Mouse (Mus musculus) layer of hippocampus, postnatal 14 days (tissue): Measurements from ENCODE around the gene Ctdspl. TPM values are rescaled to one million over a fixed set of nuclear protein-coding genes. Genes with fewer than 3 reads are reported as not detected.

ENCODE experiments used
- DNase-seq, 2 experiments: peaks; one replicate each; pipeline ENCODE4 v3.0.0; 2021 to 2022; ENCODE audit warnings: low spot score in 2 of 2, mixed read lengths in 1 of 2
- microRNA-seq, 2 experiments: library from miRNA; unstranded; fragments of <30 nt; microRNA quantifications; one replicate each; pipeline ENCODE4 v1.2.0; 2021
- total RNA-seq, 2 experiments: library from RNA; stranded (reverse); gene quantifications; 2 replicates each; pipeline ENCODE4 v1.2.3; 2021

Gene Ctdspl
- total RNA-seq, 2 experiments from 2014 or later = 19.7 to 20.4 TPM

DNA sequence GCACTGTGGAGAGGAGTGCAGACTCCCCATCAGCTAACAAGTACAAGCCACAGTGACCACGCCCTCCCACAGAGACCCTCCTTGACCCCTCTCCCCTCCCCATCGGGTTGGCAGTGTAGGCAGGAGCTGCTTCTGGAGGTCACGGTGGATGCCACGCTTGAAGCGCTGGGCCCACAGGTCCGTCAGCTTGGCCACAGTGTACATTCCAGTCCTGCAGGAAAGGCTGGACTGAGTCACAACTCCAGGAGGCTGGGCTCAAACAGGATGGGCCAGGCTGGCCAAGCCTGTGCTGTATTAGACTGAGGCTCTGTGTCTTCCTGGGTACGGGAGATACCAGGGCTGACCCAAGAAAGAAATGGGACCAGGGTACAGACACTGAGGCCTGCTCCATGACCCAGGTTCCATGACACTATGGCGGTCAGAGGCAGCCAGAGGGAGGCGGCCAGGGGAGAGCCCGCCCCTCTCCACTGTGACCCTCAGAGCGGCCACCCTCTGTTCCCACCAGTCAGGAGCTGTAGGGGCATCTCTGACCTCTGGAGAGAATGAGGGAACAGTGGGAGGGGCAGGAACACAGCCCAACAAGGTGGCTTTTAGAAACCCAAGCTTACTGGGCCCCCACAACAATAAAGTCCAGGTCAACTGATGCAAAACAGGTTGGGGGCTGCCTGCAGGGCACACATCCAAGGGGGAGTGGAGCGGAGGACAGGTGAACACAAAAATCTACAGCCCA lies 165.5 kb downstream of the Ctdspl start:
- no peak for DNase-seq

DNA sequence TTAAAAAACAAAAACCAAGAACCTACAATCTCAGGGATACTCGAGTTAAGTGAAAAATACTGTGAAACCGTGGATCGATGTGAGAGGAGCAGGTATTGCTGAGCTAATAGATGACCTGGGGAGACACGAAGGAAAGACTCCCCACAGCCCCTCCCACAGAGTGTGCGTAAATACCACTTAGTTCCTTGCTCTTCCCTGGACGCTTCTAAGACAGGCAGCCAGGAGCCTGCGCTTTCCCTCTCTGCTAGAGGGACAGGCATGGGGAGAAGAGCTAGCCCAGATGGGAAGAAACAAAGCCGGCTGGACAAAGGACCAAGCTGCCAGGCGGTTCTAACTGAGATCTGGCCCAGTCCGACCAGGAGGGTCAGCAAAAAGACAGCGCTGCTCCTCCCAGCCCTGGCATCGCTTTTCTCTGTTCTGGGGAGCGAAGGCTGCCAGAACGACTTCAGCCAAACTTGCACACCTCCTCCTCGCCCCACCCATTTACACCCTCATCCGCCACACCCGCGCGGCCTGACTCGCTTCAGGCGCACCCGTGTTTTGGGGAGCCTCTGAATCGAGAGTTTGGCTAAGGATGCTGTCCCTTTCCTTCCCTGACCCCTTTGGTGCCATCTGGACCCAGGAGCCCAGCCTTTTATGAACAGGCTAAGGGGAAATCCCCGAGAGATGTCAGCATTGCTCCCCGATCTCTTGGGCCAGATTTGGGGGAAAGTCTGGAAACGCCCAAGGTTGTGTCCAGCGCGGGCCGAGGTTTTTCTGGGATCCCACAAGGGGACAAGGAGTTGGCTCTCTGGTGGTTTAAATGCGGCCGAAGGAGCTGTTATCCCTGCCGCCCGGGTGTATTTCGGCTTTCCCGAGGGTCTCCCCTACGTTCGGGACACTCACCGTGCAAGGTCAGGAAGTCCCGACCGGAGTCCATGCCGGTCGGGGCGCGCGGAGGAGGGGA lies 166.5 kb downstream of the Ctdspl start:
- no peak for DNase-seq

Small RNA genes within 50 kb of the gene (microRNA-seq; reads per million reads assigned to microRNA genes)
- gene Mir26a-1 = 24.2 to 127 reads per million in 2 experiments

Other genes with a start within 250 kb of the Ctdspl start
- gene Vill, start 126.3 kb downstream of the Ctdspl start, total RNA-seq = under 1 TPM; 0.39 to 0.81 TPM
- 10 to 100 TPM; 11.4 to 11.9 TPM for gene Plcd1, start 167.0 kb downstream of the Ctdspl start, total RNA-seq
- gene Dlec1, start 176.0 kb downstream of the Ctdspl start, total RNA-seq = 1 to 10 TPM; 1.3 to 3.8 TPM
- gene Acaa1b, start 230.6 kb downstream of the Ctdspl start, total RNA-seq = 1 to 10 TPM; 1.2 to 1.3 TPM
- gene Gm47289, start 232.7 kb downstream of the Ctdspl start, total RNA-seq = not detected